Mouse (Mus musculus) hindbrain, embryonic 14.5 days (tissue): Measurements from ENCODE around the gene Edem3. TPM values are rescaled to one million over a fixed set of nuclear protein-coding genes. Genes with fewer than 3 reads are reported as not detected.
"Not testable (repeated sequence)": the region's sequence is repeated elsewhere in the genome, so short reads cannot be mapped to it uniquely, and the experiment has no call there.

ENCODE experiments used
- ATAC-seq: fragments of 200-750 bp; cut with Nextera tagmentation; 2 replicates; pipeline ENCODE4 v1.8.0; 2017; ENCODE audit warnings: moderate number of reproducible peaks, mild to moderate bottlenecking, moderate TSS enrichment, moderate library complexity; ENCODE audit not compliant: low FRiP score
- DNase-seq: peaks from one replicate; pipeline ENCODE4 v3.0.0-alpha.2; 2015; ENCODE audit warnings: low spot score
- H3K27ac ChIP-seq: fragments of 300-500 bp; sonication (generic); 2 replicates; pipeline ENCODE4 v1.5.1; 2014; ENCODE audit warnings: mild to moderate bottlenecking, moderate library complexity
- H3K27me3 ChIP-seq: fragments of 300-500 bp; sonication (generic); 2 replicates; pipeline ENCODE4 v1.6.1; 2014; ENCODE audit warnings: mild to moderate bottlenecking, low read length, mixed read lengths; ENCODE audit not compliant: control insufficient read depth, insufficient read depth
- H3K36me3 ChIP-seq: fragments of 300-500 bp; sonication (generic); replicated peaks from 2 replicates; pipeline ENCODE4 v1.6.1; 2014; ENCODE audit not compliant: control insufficient read depth, insufficient read depth
- H3K4me1 ChIP-seq: fragments of 300-500 bp; sonication (generic); replicated peaks from 2 replicates; pipeline ENCODE4 v1.6.1; 2014; ENCODE audit warnings: antibody characterized with exemption, low read length, mixed read lengths; ENCODE audit not compliant: control insufficient read depth, insufficient read depth
- H3K4me2 ChIP-seq: fragments of 300-500 bp; sonication (generic); replicated peaks from 2 replicates; pipeline ENCODE4 v1.6.1; 2014; ENCODE audit warnings: mild to moderate bottlenecking, moderate library complexity
- H3K4me3 ChIP-seq: fragments of 300-500 bp; sonication (generic); replicated peaks from 2 replicates; pipeline ENCODE4 v1.5.1; 2014; ENCODE audit warnings: mild to moderate bottlenecking, low read length
- H3K9ac ChIP-seq: fragments of 300-500 bp; sonication (generic); 2 replicates; pipeline ENCODE4 v1.6.1; 2014
- H3K9me3 ChIP-seq: fragments of 300-500 bp; sonication (generic); 2 replicates; pipeline ENCODE4 v1.6.1; 2016; ENCODE audit warnings: low read length; ENCODE audit not compliant: control insufficient read depth
- whole genome bisulfite sequencing: fragments of 180-500 bp; shearing (Covaris S2); extraction: QIAGEN DNeasy Blood & Tissue Kit; methylation state at CpG from one replicate; pipeline ENCODE4 v1.1.7; 2014; 5-methylcytosine and 5-hydroxymethylcytosine counted together
- polyA plus RNA-seq: library from polyadenylated mRNA; unstranded; fragments of >200 nt; fragmentation: Nextera tagmentation; extraction: Ambion mirVana; gene quantifications from 2 replicates; pipeline ENCODE4 v1.2.1, GENCODE M21; 2014

Edem3 gene
- polyA plus RNA-seq, 1 experiment from 2014 or later = 28.3 TPM

- H3K27ac ChIP-seq = no peak overlapping the region
- no peaks in the 10 kb centered on the region for H3K27me3 ChIP-seq
- H3K9ac ChIP-seq = no peak overlapping the region
- ATAC-seq (no peak; the same call in 1 of the 2 replicates), DNase-seq (no peak)
- 72% methylated on average over 13 of the region's 13 CpGs for WGBS
- peaks cover 59% of the 10 kb centered on the region for H3K36me3 ChIP-seq
- no peak overlapping the region for H3K4me2 ChIP-seq
- no peaks in the 10 kb centered on the region for H3K9me3 ChIP-seq
- no peak overlapping the region for H3K4me3 ChIP-seq
- no peaks in the 10 kb centered on the region for H3K4me1 ChIP-seq
Observed at GRCm38 (mm10) chr1:151812004-151812712, 57.0 kb downstream of the Edem3 start.

GRCm38 (mm10) chr1:151816051-151816450 is 60.9 kb downstream of the Edem3 start:
- WGBS = 87% methylated on average over 3 of the region's 3 CpGs
- H3K27me3 ChIP-seq = no peaks in the 10 kb centered on the region
- H3K4me2 ChIP-seq = no peak overlapping the region
- H3K4me1 ChIP-seq = no peaks in the 10 kb centered on the region
- DNase-seq (no peak), ATAC-seq (no peak)
- peaks cover 51% of the 10 kb centered on the region for H3K36me3 ChIP-seq
- no peak overlapping the region for H3K4me3 ChIP-seq
- H3K27ac ChIP-seq = no peak overlapping the region
- no peak overlapping the region for H3K9ac ChIP-seq
- no peaks in the 10 kb centered on the region for H3K9me3 ChIP-seq

GRCm38 (mm10) chr1:151819190-151819589 is 64.0 kb downstream of the Edem3 start:
- no peaks in the 10 kb centered on the region for H3K4me1 ChIP-seq
- no peak overlapping the region for H3K27ac ChIP-seq
- DNase-seq (no peak), ATAC-seq (no peak)
- H3K36me3 ChIP-seq = peaks cover 36% of the 10 kb centered on the region
- H3K4me3 ChIP-seq = no peak overlapping the region
- no peak overlapping the region for H3K9ac ChIP-seq
- no peak overlapping the region for H3K4me2 ChIP-seq
- WGBS = 94% methylated on average over 7 of the region's 7 CpGs
- no peaks in the 10 kb centered on the region for H3K27me3 ChIP-seq
- H3K9me3 ChIP-seq = no peaks in the 10 kb centered on the region

- Histone ChIP-seq H3K27me3 (no peaks in the 10 kb centered on the region), H3K9ac (no peak overlapping the region), H3K36me3 (peaks cover 33% of the 10 kb centered on the region), H3K4me2 (no peak overlapping the region), H3K27ac (no peak overlapping the region), H3K9me3 (no peaks in the 10 kb centered on the region), H3K4me3 (no peak overlapping the region), H3K4me1 (no peaks in the 10 kb centered on the region)
- WGBS = 30% methylated on average over 5 of the region's 5 CpGs
- ATAC-seq = no peak
- DNase-seq = peak; percentile 93
Observed at GRCm38 (mm10) chr1:151820457-151820856, 65.3 kb downstream of the Edem3 start.

GRCm38 (mm10) chr1:151825065-151825464 is 69.9 kb downstream of the Edem3 start:
- Histone ChIP-seq H3K36me3 (no peaks in the 10 kb centered on the region), H3K27me3 (no peaks in the 10 kb centered on the region), H3K9me3 (no peaks in the 10 kb centered on the region), H3K9ac (no peak overlapping the region), H3K4me3 (no peak overlapping the region), H3K4me2 (no peak overlapping the region), H3K27ac (no peak overlapping the region), H3K4me1 (no peaks in the 10 kb centered on the region)
- DNase-seq (no peak), ATAC-seq (no peak)
- WGBS = 68% methylated on average over 7 of the region's 7 CpGs

GRCm38 (mm10) chr1:151831791-151832190 is 76.6 kb downstream of the Edem3 start:
- peaks cover 11% of the 10 kb centered on the region for H3K9me3 ChIP-seq
- no peak overlapping the region for H3K4me2 ChIP-seq
- no peak for ATAC-seq
- 82% methylated on average over 3 of the region's 3 CpGs for WGBS
- H3K27ac ChIP-seq = no peak overlapping the region
- H3K4me3 ChIP-seq = no peak overlapping the region
- H3K27me3 ChIP-seq = no peaks in the 10 kb centered on the region
- no peak for DNase-seq
- no peaks in the 10 kb centered on the region for H3K36me3 ChIP-seq
- H3K4me1 ChIP-seq = no peaks in the 10 kb centered on the region
- no peak overlapping the region for H3K9ac ChIP-seq

GRCm38 (mm10) chr1:151835261-151835660 is 80.1 kb downstream of the Edem3 start:
- H3K4me3 ChIP-seq = no peak overlapping the region
- ATAC-seq (no peak), DNase-seq (no peak)
- no peak overlapping the region for H3K4me2 ChIP-seq
- peaks cover 11% of the 10 kb centered on the region for H3K9me3 ChIP-seq
- no peaks in the 10 kb centered on the region for H3K36me3 ChIP-seq
- 93% methylated on average over 4 of the region's 4 CpGs for whole genome bisulfite sequencing
- H3K27me3 ChIP-seq = no peaks in the 10 kb centered on the region
- H3K9ac ChIP-seq = no peak overlapping the region
- H3K4me1 ChIP-seq = no peaks in the 10 kb centered on the region
- H3K27ac ChIP-seq = no peak overlapping the region

- DNase-seq, H3K9me3 ChIP-seq, ATAC-seq, H3K4me3 ChIP-seq, H3K4me2 ChIP-seq, H3K27ac ChIP-seq, H3K4me1 ChIP-seq, H3K27me3 ChIP-seq, H3K36me3 ChIP-seq, H3K9ac ChIP-seq: not testable (repeated sequence)
- 91% methylated on average over 1 of the region's 1 CpGs for WGBS
Observed at GRCm38 (mm10) chr1:151840345-151840744, 85.2 kb downstream of the Edem3 start.

- Histone ChIP-seq H3K36me3 (no peaks in the 10 kb centered on the region), H3K27me3 (no peaks in the 10 kb centered on the region), H3K4me1 (no peaks in the 10 kb centered on the region; the same call in 1 of the 2 replicates), H3K9me3 (no peaks in the 10 kb centered on the region), H3K9ac (no peak overlapping the region), H3K27ac (no peak overlapping the region; the same call in 1 of the 2 replicates), H3K4me2 (no peak overlapping the region), H3K4me3 (no peak overlapping the region)
- 63% methylated on average over 17 of the region's 17 CpGs for WGBS
- ATAC-seq (no peak), DNase-seq (no peak)
Observed at GRCm38 (mm10) chr1:151845252-151845832, 90.2 kb downstream of the Edem3 start.
